Mouse (Mus musculus) myocyte (in vitro differentiated cells): Measurements from ENCODE around the gene Agap2.

ENCODE experiments used
- MAX ChIP-seq: IDR thresholded peaks from one replicate; pipeline ENCODE4 v1.6.1; 2011; ENCODE audit warnings: low read depth, mild to moderate bottlenecking, control low read depth
- MYOG ChIP-seq, 3 experiments: IDR thresholded peaks; one replicate each; pipeline ENCODE4 v1.6.1; 2011; ENCODE audit warnings: control low read depth in 2 of 3, low read depth in 2 of 3, mild to moderate bottlenecking in 2 of 3; ENCODE audit not compliant: insufficient read length in 2 of 3, control insufficient read depth in 1 of 3, insufficient read depth in 1 of 3
- POLR2A ChIP-seq: IDR thresholded peaks from one replicate; pipeline ENCODE4 v1.6.1; 2011; ENCODE audit warnings: low read depth, mild to moderate bottlenecking, control low read depth, moderate library complexity; ENCODE audit not compliant: insufficient read length

DNA sequence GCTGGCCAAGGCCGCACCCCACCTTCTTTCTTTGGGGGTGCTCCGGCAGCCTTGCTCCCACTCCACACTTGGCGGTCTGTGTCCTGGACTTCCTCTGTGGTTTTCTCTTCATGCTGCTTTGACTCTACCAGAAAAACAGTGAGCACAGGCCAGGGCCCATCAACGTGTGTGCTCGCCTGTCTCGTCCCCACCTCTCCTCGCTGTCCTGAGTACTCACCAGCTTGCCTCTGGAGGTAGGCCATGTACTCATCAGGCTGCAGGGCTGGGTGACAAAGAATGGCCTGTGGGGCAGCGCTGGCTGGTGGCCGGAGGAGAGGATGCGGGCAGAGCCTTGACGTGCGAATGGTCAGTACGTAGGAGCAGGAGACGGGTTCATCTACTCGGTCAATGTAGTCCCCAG lies 24.8 kb downstream of the Agap2 start:
- TF ChIP-seq MAX = no peak
- no peak for TF ChIP-seq MYOG (IDR thresholded peaks at IDR 0.05; ENCODE audit: control insufficient read depth in 1 of 3, insufficient read depth in 1 of 3, insufficient read length in 2 of 3, low read depth in 2 of 3)
- no peak for TF ChIP-seq POLR2A
